ENCODE assay signal across 10 mouse cellular contexts in genomic region chr13:53011426-53011825, GRCm38 (mm10). TPM values are rescaled to one million over a fixed set of nuclear protein-coding genes. Genes with fewer than 3 reads are reported as not detected.
DNase-seq lines count a peak whose midpoint lies in the region; ATAC-seq and TF ChIP-seq lines count a peak whose summit lies in the region.
"Had no signal": no experiment of that assay in that cellular context is flagged by ENCODE, and none has a peak within 500 bp of the region (broad histone marks: within the 10 kb centered on the region; RNA-seq: fewer than 3 reads in every experiment).

No protein-coding gene starts in this region.

- DNase-seq in left cerebral cortex, postnatal 25 days (ENCODE audit: low spot score in 2 of 2): peak; percentile 4 to 12
- DNase-seq in left cerebral cortex, adult 18-20 months (ENCODE audit: low spot score in 2 of 2): no peak
- DNase-seq in embryonic facial prominence, embryonic 10.5 days (ENCODE audit: low spot score): peak; percentile 45
- DNase-seq in forebrain, postnatal 0 days: peak; percentile 29
- DNase-seq in spleen, postnatal 14 days (ENCODE audit: low spot score in 2 of 2): no peak
- no peak for DNase-seq in thymus, postnatal 10 days (ENCODE audit: low spot score in 2 of 2)
- DNase-seq: lung, postnatal 4 days had no signal

- peak overlapping the region; percentile 28; the same call in 1 of the 2 replicates for H3K4me3 ChIP-seq in embryonic facial prominence, embryonic 10.5 days
- H3K4me3 ChIP-seq in forebrain, postnatal 0 days (ENCODE audit: low read depth, low read length): no peak overlapping the region
- H3K4me3 ChIP-seq in neural tube, embryonic 13.5 days: no peak overlapping the region
- H3K4me3 ChIP-seq: embryonic facial prominence, embryonic 15.5 days; heart, embryonic 15.5 days had no signal

- intact Hi-C loops in left cerebral cortex, postnatal 25 days (cut with DNase I): no loop called here

- no peaks in the 10 kb centered on the region for H3K36me3 ChIP-seq in embryonic facial prominence, embryonic 10.5 days (replicated peaks)
- H3K36me3 ChIP-seq in forebrain, postnatal 0 days (ENCODE audit: insufficient read depth): no peaks in the 10 kb centered on the region
- no peaks in the 10 kb centered on the region for H3K36me3 ChIP-seq in neural tube, embryonic 13.5 days
- H3K36me3 ChIP-seq: embryonic facial prominence, embryonic 15.5 days; heart, embryonic 15.5 days had no signal

- WGBS in embryonic facial prominence, embryonic 10.5 days: 16% methylated on average over 12 of the region's 12 CpGs
- 11% methylated on average over 12 of the region's 12 CpGs for WGBS in forebrain, postnatal 0 days
- WGBS in neural tube, embryonic 13.5 days: 14% methylated on average over 12 of the region's 12 CpGs

- no peak overlapping the region for H3K4me2 ChIP-seq in forebrain, postnatal 0 days (ENCODE audit: low read depth)
- H3K4me2 ChIP-seq in neural tube, embryonic 13.5 days: peak overlapping the region; percentile 25
- H3K4me2 ChIP-seq: embryonic facial prominence, embryonic 15.5 days; heart, embryonic 15.5 days had no signal

- TF ChIP-seq CTCF in forebrain, postnatal 0 days (IDR thresholded peaks at IDR 0.05; ENCODE audit: low read depth): no peak

- H3K9ac ChIP-seq in forebrain, postnatal 0 days: no peak overlapping the region
- H3K9ac ChIP-seq in neural tube, embryonic 13.5 days: peak overlapping the region; percentile 14; the same call in 1 of the 2 replicates
- H3K9ac ChIP-seq: embryonic facial prominence, embryonic 15.5 days; heart, embryonic 15.5 days had no signal

- H3K27ac ChIP-seq in embryonic facial prominence, embryonic 10.5 days (replicated peaks): peak overlapping the region; percentile 72
- H3K27ac ChIP-seq in forebrain, postnatal 0 days (ENCODE audit: low read depth, low read length): no peak overlapping the region
- H3K27ac ChIP-seq in neural tube, embryonic 13.5 days (replicated peaks): no peak overlapping the region
- H3K27ac ChIP-seq: embryonic facial prominence, embryonic 15.5 days; heart, embryonic 15.5 days had no signal

- 0 out of 2 replicates have a peak, but pooled peaks cover 7% of the 10 kb centered on the region for H3K27me3 ChIP-seq in embryonic facial prominence, embryonic 10.5 days (replicated peaks; ENCODE audit: low read depth, poor library complexity, severe bottlenecking)
- H3K27me3 ChIP-seq in forebrain, postnatal 0 days (ENCODE audit: insufficient read depth, low read length): no peaks in the 10 kb centered on the region
- no peaks in the 10 kb centered on the region for H3K27me3 ChIP-seq in neural tube, embryonic 13.5 days
- H3K27me3 ChIP-seq: embryonic facial prominence, embryonic 15.5 days; heart, embryonic 15.5 days had no signal

- H3K4me1 ChIP-seq in embryonic facial prominence, embryonic 10.5 days: peaks cover 27% of the 10 kb centered on the region
- no peaks in the 10 kb centered on the region for H3K4me1 ChIP-seq in forebrain, postnatal 0 days (ENCODE audit: insufficient read depth)
- peaks cover 14% of the 10 kb centered on the region for H3K4me1 ChIP-seq in neural tube, embryonic 13.5 days (replicated peaks)

- no peaks in the 10 kb centered on the region for H3K9me3 ChIP-seq in embryonic facial prominence, embryonic 10.5 days
- no peaks in the 10 kb centered on the region for H3K9me3 ChIP-seq in forebrain, postnatal 0 days (ENCODE audit: low read length)
- no peaks in the 10 kb centered on the region for H3K9me3 ChIP-seq in neural tube, embryonic 13.5 days
- H3K9me3 ChIP-seq: embryonic facial prominence, embryonic 15.5 days; heart, embryonic 15.5 days had no signal

- ATAC-seq in forebrain, postnatal 0 days: peak; percentile 79
- peak; percentile 56; the same call in 1 of the 2 replicates for ATAC-seq in neural tube, embryonic 13.5 days (ENCODE audit: low read depth)

RNA-seq across cellular contexts. Expression of gene Nfil3, which starts 30.6 kb away (rescaled TPM):
- total RNA-seq in left cerebral cortex, postnatal 25 days (2021): 10 to 100 TPM; 14.4 to 20.8 TPM
- total RNA-seq in left cerebral cortex, adult 18-20 months (2021): 10 to 100 TPM; 20.3 to 30.0 TPM
- 22.8 and 24.5 TPM in 2 replicates for polyA plus RNA-seq in embryonic facial prominence, embryonic 10.5 days (2016; fragmentation: Nextera tagmentation; extraction: Ambion mirVana)
- total RNA-seq in forebrain, postnatal 0 days (2014; rRNA removed): 20.8 and 29.3 TPM in 2 replicates
- 36.8 and 37.7 TPM in 2 replicates for polyA plus RNA-seq in forebrain, postnatal 0 days (2015; fragmentation: Nextera tagmentation; extraction: Ambion mirVana)
- polyA plus RNA-seq in neural tube, embryonic 13.5 days (2015; fragmentation: Nextera tagmentation; extraction: Ambion mirVana): 53.1 and 53.6 TPM in 2 replicates

Comparison
In these comparisons a context has a peak if more than half of its experiments do, and no peak if none do; other contexts are left out.
1. DNase-seq: peak in left cerebral cortex, postnatal 25 days (2 of 2), embryonic facial prominence, embryonic 10.5 days (single experiment) and forebrain, postnatal 0 days (single experiment); none in left cerebral cortex, adult 18-20 months (0 of 2), spleen, postnatal 14 days (0 of 2) and thymus, postnatal 10 days (0 of 2).